Mouse (Mus musculus) hindbrain, embryonic 14.5 days (tissue): Measurements from ENCODE around the gene Kdm5b. TPM values are rescaled to one million over a fixed set of nuclear protein-coding genes. Genes with fewer than 3 reads are reported as not detected.
"Not testable (repeated sequence)": the region's sequence is repeated elsewhere in the genome, so short reads cannot be mapped to it uniquely, and the experiment has no call there.

Experiments used
- ATAC-seq: fragments of 200-750 bp; cut with Nextera tagmentation; 2 replicates; pipeline ENCODE4 v1.8.0; 2017; ENCODE audit warnings: moderate number of reproducible peaks, mild to moderate bottlenecking, moderate TSS enrichment, moderate library complexity; ENCODE audit not compliant: low FRiP score
- DNase-seq: peaks from one replicate; pipeline ENCODE4 v3.0.0-alpha.2; 2015; ENCODE audit warnings: low spot score
- H3K27ac ChIP-seq: fragments of 300-500 bp; sonication (generic); 2 replicates; pipeline ENCODE4 v1.5.1; 2014; ENCODE audit warnings: mild to moderate bottlenecking, moderate library complexity
- H3K27me3 ChIP-seq: fragments of 300-500 bp; sonication (generic); 2 replicates; pipeline ENCODE4 v1.6.1; 2014; ENCODE audit warnings: mild to moderate bottlenecking, low read length, mixed read lengths; ENCODE audit not compliant: control insufficient read depth, insufficient read depth
- H3K36me3 ChIP-seq: fragments of 300-500 bp; sonication (generic); replicated peaks from 2 replicates; pipeline ENCODE4 v1.6.1; 2014; ENCODE audit not compliant: control insufficient read depth, insufficient read depth
- H3K4me1 ChIP-seq: fragments of 300-500 bp; sonication (generic); replicated peaks from 2 replicates; pipeline ENCODE4 v1.6.1; 2014; ENCODE audit warnings: antibody characterized with exemption, low read length, mixed read lengths; ENCODE audit not compliant: control insufficient read depth, insufficient read depth
- H3K4me2 ChIP-seq: fragments of 300-500 bp; sonication (generic); replicated peaks from 2 replicates; pipeline ENCODE4 v1.6.1; 2014; ENCODE audit warnings: mild to moderate bottlenecking, moderate library complexity
- H3K4me3 ChIP-seq: fragments of 300-500 bp; sonication (generic); replicated peaks from 2 replicates; pipeline ENCODE4 v1.5.1; 2014; ENCODE audit warnings: mild to moderate bottlenecking, low read length
- H3K9ac ChIP-seq: fragments of 300-500 bp; sonication (generic); 2 replicates; pipeline ENCODE4 v1.6.1; 2014
- H3K9me3 ChIP-seq: fragments of 300-500 bp; sonication (generic); 2 replicates; pipeline ENCODE4 v1.6.1; 2016; ENCODE audit warnings: low read length; ENCODE audit not compliant: control insufficient read depth
- WGBS: fragments of 180-500 bp; shearing (Covaris S2); extraction: QIAGEN DNeasy Blood & Tissue Kit; methylation state at CpG from one replicate; pipeline ENCODE4 v1.1.7; 2014; 5-methylcytosine and 5-hydroxymethylcytosine counted together
- polyA plus RNA-seq: library from polyadenylated mRNA; unstranded; fragments of >200 nt; fragmentation: Nextera tagmentation; extraction: Ambion mirVana; gene quantifications from 2 replicates; pipeline ENCODE4 v1.2.1, GENCODE M21; 2014

Gene Kdm5b
- polyA plus RNA-seq, 1 experiment from 2014 or later: 83.0 TPM

DNA sequence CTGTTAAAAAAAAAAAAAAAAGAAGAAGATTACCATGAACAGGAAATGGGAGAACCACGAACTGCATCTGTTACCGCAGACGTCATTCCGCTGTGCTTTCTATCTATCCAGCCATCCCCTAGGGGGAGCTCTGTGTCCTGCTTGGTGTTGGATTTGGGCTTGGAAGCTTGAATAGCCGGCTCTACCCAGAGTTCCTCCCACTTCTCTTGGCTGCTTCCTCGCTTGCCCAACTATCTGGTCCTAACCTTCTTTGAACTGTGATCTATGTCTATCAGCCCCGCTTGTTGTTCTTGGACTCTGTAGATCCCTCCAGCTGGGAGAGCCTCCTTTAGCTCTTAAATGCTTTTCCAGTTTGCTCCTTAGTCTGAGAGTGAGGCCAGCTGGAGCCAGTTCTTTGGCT lies 41.3 kb upstream of the Kdm5b start:
- Histone ChIP-seq H3K27ac (no peak overlapping the region), H3K9me3 (no peaks in the 10 kb centered on the region), H3K36me3 (no peaks in the 10 kb centered on the region), H3K9ac (no peak overlapping the region), H3K4me3 (no peak overlapping the region), H3K4me2 (no peak overlapping the region), H3K27me3 (no peaks in the 10 kb centered on the region), H3K4me1 (peaks cover 6% of the 10 kb centered on the region; the same call in 1 of the 2 replicates)
- 16% methylated on average over 7 of the region's 7 CpGs for WGBS
- ATAC-seq (no peak; the same call in 1 of the 2 replicates), DNase-seq (peak; percentile 78)

- H3K9ac ChIP-seq, H3K4me2 ChIP-seq, H3K4me1 ChIP-seq, H3K27me3 ChIP-seq, H3K4me3 ChIP-seq, DNase-seq, H3K9me3 ChIP-seq, H3K27ac ChIP-seq, H3K36me3 ChIP-seq, ATAC-seq: not testable (repeated sequence)
- 96% methylated on average over 5 of the region's 5 CpGs for WGBS
Observed at GRCm38 (mm10) chr1:134519201-134519600, 40.8 kb upstream of the Kdm5b start.

GRCm38 (mm10) chr1:134520001-134520721 lies 39.8 kb upstream of the Kdm5b start:
- Histone ChIP-seq H3K27ac (no peak overlapping the region), H3K4me1 (peaks cover 6% of the 10 kb centered on the region; the same call in 1 of the 2 replicates), H3K36me3 (no peaks in the 10 kb centered on the region), H3K27me3 (no peaks in the 10 kb centered on the region), H3K4me2 (no peak overlapping the region), H3K4me3 (no peak overlapping the region), H3K9ac (no peak overlapping the region), H3K9me3 (no peaks in the 10 kb centered on the region)
- 87% methylated on average over 8 of the region's 8 CpGs for WGBS
- DNase-seq (no peak), ATAC-seq (no peak)

DNA sequence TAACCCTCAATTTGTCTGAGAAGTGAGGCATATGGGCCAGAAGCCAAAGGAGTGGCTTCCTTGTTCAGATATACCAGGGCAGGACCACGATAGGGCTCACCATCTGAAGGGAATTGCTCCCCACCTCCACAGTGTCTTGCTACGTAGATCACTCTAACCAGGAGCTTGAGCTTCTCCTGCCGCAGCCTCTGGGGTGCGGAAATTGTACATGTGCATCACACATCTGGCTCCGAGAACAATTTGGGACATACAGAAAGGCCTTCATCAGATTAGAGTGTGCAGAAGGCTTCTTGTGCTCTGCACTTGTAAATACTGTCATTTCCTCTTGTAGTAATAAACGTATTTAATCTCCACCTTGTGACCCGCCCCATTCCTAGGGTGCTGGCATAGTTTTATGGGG lies 38.8 kb upstream of the Kdm5b start:
- no peaks in the 10 kb centered on the region for H3K27me3 ChIP-seq
- no peaks in the 10 kb centered on the region for H3K9me3 ChIP-seq
- peaks cover 6% of the 10 kb centered on the region; the same call in 1 of the 2 replicates for H3K4me1 ChIP-seq
- WGBS: 87% methylated on average over 7 of the region's 7 CpGs
- H3K4me3 ChIP-seq: no peak overlapping the region
- no peak overlapping the region for H3K27ac ChIP-seq
- ATAC-seq (no peak), DNase-seq (no peak)
- no peak overlapping the region for H3K4me2 ChIP-seq
- H3K36me3 ChIP-seq: no peaks in the 10 kb centered on the region
- H3K9ac ChIP-seq: no peak overlapping the region

- no peaks in the 10 kb centered on the region for H3K9me3 ChIP-seq
- H3K9ac ChIP-seq: no peak overlapping the region
- no peaks in the 10 kb centered on the region for H3K36me3 ChIP-seq
- no peaks in the 10 kb centered on the region for H3K27me3 ChIP-seq
- ATAC-seq (no peak), DNase-seq (no peak)
- WGBS: 65% methylated on average over 2 of the region's 2 CpGs
- H3K4me3 ChIP-seq: no peak overlapping the region
- no peaks in the 10 kb centered on the region for H3K4me1 ChIP-seq
- H3K4me2 ChIP-seq: no peak overlapping the region
- H3K27ac ChIP-seq: no peak overlapping the region
Observed at GRCm38 (mm10) chr1:134522325-134522724, 37.6 kb upstream of the Kdm5b start.

GRCm38 (mm10) chr1:134524424-134524823 lies 35.5 kb upstream of the Kdm5b start:
- DNase-seq (no peak), ATAC-seq (no peak)
- Histone ChIP-seq H3K9me3 (no peaks in the 10 kb centered on the region), H3K9ac (no peak overlapping the region), H3K27me3 (no peaks in the 10 kb centered on the region), H3K4me2 (no peak overlapping the region), H3K4me3 (no peak overlapping the region), H3K27ac (no peak overlapping the region), H3K4me1 (no peaks in the 10 kb centered on the region), H3K36me3 (no peaks in the 10 kb centered on the region)
- 68% methylated on average over 5 of the region's 5 CpGs for WGBS

- WGBS: 96% methylated on average over 1 of the region's 1 CpGs
- Histone ChIP-seq H3K4me2 (no peak overlapping the region), H3K27ac (no peak overlapping the region), H3K4me3 (no peak overlapping the region), H3K4me1 (no peaks in the 10 kb centered on the region), H3K9me3 (no peaks in the 10 kb centered on the region), H3K9ac (no peak overlapping the region), H3K36me3 (no peaks in the 10 kb centered on the region), H3K27me3 (no peaks in the 10 kb centered on the region)
- no peak for ATAC-seq
- no peak for DNase-seq
Observed at GRCm38 (mm10) chr1:134525015-134525414, 35.0 kb upstream of the Kdm5b start.

GRCm38 (mm10) chr1:134526752-134527151 lies 33.2 kb upstream of the Kdm5b start:
- Histone ChIP-seq H3K4me1 (no peaks in the 10 kb centered on the region), H3K36me3 (no peaks in the 10 kb centered on the region), H3K4me3 (no peak overlapping the region), H3K27ac (no peak overlapping the region), H3K27me3 (no peaks in the 10 kb centered on the region), H3K4me2 (no peak overlapping the region), H3K9ac (no peak overlapping the region), H3K9me3 (no peaks in the 10 kb centered on the region)
- WGBS: 85% methylated on average over 6 of the region's 6 CpGs
- DNase-seq (no peak), ATAC-seq (no peak)

- no peak overlapping the region for H3K9ac ChIP-seq
- H3K36me3 ChIP-seq: no peaks in the 10 kb centered on the region
- no peaks in the 10 kb centered on the region for H3K4me1 ChIP-seq
- H3K27ac ChIP-seq: no peak overlapping the region
- DNase-seq (no peak), ATAC-seq (peak; percentile 69; the same call in 1 of the 2 replicates)
- no peaks in the 10 kb centered on the region for H3K27me3 ChIP-seq
- H3K9me3 ChIP-seq: no peaks in the 10 kb centered on the region
- H3K4me2 ChIP-seq: no peak overlapping the region
- WGBS: 76% methylated on average over 6 of the region's 6 CpGs
- H3K4me3 ChIP-seq: no peak overlapping the region
Observed at GRCm38 (mm10) chr1:134530618-134531017, 29.4 kb upstream of the Kdm5b start.

GRCm38 (mm10) chr1:134533710-134534109 lies 26.3 kb upstream of the Kdm5b start:
- not testable (repeated sequence) for H3K9me3 ChIP-seq, H3K4me3 ChIP-seq, H3K9ac ChIP-seq, DNase-seq, H3K27ac ChIP-seq, H3K4me1 ChIP-seq, ATAC-seq, H3K36me3 ChIP-seq, H3K4me2 ChIP-seq, H3K27me3 ChIP-seq
- 94% methylated on average over 10 of the region's 10 CpGs for WGBS
